Mouse (Mus musculus) frontal cortex, postnatal 25 days (tissue): ENCODE data around the gene St3gal2.
A peak's percentile ranks its signal among the peaks of the same experiment; 100 is the strongest.
"Not testable (repeated sequence)": the region's sequence is repeated elsewhere in the genome, so short reads cannot be mapped to it uniquely, and the experiment has no call there.

Experiments
- DNase-seq, 2 experiments: peaks; one replicate each; pipeline ENCODE4 v3.0.0; 2022; ENCODE audit warnings: low spot score in 2 of 2

The St3gal2 gene

GRCm38 (mm10) chr8:110944276-110944876, 24.7 kb downstream of the St3gal2 start:
- DNase-seq: no peak

- no peak for DNase-seq
Observed at GRCm38 (mm10) chr8:110945716-110946115, 26.0 kb downstream of the St3gal2 start.

GRCm38 (mm10) chr8:110950065-110950484, 30.4 kb downstream of the St3gal2 start:
- no peak for DNase-seq

- DNase-seq: no peak
Observed at GRCm38 (mm10) chr8:110954776-110955175, 35.1 kb downstream of the St3gal2 start.

- DNase-seq: no peak
Observed at GRCm38 (mm10) chr8:110956619-110957450, 37.1 kb downstream of the St3gal2 start.

- no peak for DNase-seq
Observed at GRCm38 (mm10) chr8:110957471-110957870, 37.7 kb downstream of the St3gal2 start.

GRCm38 (mm10) chr8:110958135-110958534, 38.4 kb downstream of the St3gal2 start:
- no peak for DNase-seq

GRCm38 (mm10) chr8:110958553-110958952, 38.8 kb downstream of the St3gal2 start:
- DNase-seq: not testable (repeated sequence)

- DNase-seq: no peak
Observed at GRCm38 (mm10) chr8:110959071-110959780, 39.5 kb downstream of the St3gal2 start.

GRCm38 (mm10) chr8:110959906-110960305, 40.2 kb downstream of the St3gal2 start:
- no peak for DNase-seq

GRCm38 (mm10) chr8:110963051-110963450, 43.3 kb downstream of the St3gal2 start:
- DNase-seq: no peak

- no peak for DNase-seq
Observed at GRCm38 (mm10) chr8:110964666-110965065, 44.9 kb downstream of the St3gal2 start.

GRCm38 (mm10) chr8:110965594-110965993, 45.9 kb downstream of the St3gal2 start:
- DNase-seq: peak in 1 of 2 experiments; percentile 31

GRCm38 (mm10) chr8:110966586-110966985, 46.9 kb downstream of the St3gal2 start:
- DNase-seq: no peak

- DNase-seq: no peak
Observed at GRCm38 (mm10) chr8:110967326-110967725, 47.6 kb downstream of the St3gal2 start.

- peak; percentile 82 to 88 for DNase-seq
Observed at GRCm38 (mm10) chr8:110969910-110970770, 50.4 kb downstream of the St3gal2 start.

- not testable (repeated sequence) for DNase-seq
Observed at GRCm38 (mm10) chr8:110976532-110976931, 56.8 kb downstream of the St3gal2 start.

- not testable (repeated sequence) for DNase-seq
Observed at GRCm38 (mm10) chr8:110977987-110978386, 58.3 kb downstream of the St3gal2 start.

- DNase-seq: no peak
Observed at GRCm38 (mm10) chr8:110981304-110981703, 61.6 kb downstream of the St3gal2 start.

- DNase-seq: no peak
Observed at GRCm38 (mm10) chr8:110987805-110988744, 68.4 kb downstream of the St3gal2 start.
